Mouse (Mus musculus) left cerebral cortex, adult 2 months (tissue): ENCODE measurements around the gene Tppp2. TPM values are rescaled to one million over a fixed set of nuclear protein-coding genes. Genes with fewer than 3 reads are reported as not detected.

Experiments
- DNase-seq, 2 experiments: peaks; one replicate each; pipeline ENCODE4 v3.0.0; 2021 to 2022; ENCODE audit warnings: low spot score in 2 of 2, mixed read lengths in 1 of 2; ENCODE audit errors: extremely low spot score in 1 of 2
- H3K27ac ChIP-seq: fragments of 200-600 bp; 2 replicates; pipeline ENCODE4 v1.8.1; 2022
- H3K4me3 ChIP-seq: fragments of 200-600 bp; 2 replicates; pipeline ENCODE4 v1.8.1; 2022
- CTCF ChIP-seq: fragments of 200-600 bp; IDR thresholded peaks from 2 replicates; pipeline ENCODE4 v1.8.1; 2022; ENCODE audit warnings: antibody characterized with exemption, mild to moderate bottlenecking, moderate library complexity
- intact Hi-C: fragments of 180-260 bp; cut with DNase I; formaldehyde crosslinking; loops from one replicate; pipeline ENCODE4 v1.15.1; 2025
- total RNA-seq, 2 experiments: library from RNA; stranded (reverse); gene quantifications; 2 replicates each; pipeline ENCODE4 v1.2.3; 2021

The Tppp2 gene
- total RNA-seq, 2 experiments from 2014 or later = not detected

DNA sequence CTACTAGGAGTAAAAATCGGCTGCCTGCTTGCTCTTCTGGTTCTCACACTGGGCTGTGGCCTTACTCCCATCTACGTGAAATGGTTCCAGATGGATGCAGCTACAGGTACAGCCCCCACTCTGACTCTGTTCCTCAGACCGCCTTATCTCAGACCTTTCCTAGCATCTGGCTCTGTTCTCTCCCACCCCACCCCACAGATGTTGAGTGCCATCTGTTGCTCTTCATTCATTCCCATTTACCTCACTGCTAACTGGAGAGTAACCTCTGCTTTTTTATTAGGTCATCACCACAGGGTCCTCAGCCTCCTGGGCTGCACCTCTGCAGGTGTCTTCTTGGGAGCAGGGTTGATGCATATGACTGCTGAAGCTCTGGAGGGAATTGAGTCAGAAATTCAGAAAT lies 24.4 kb upstream of the Tppp2 start:
- TF ChIP-seq CTCF = no peak
- Histone ChIP-seq H3K4me3 (no peak overlapping the region), H3K27ac (no peak overlapping the region)
- DNase-seq = no peak
- intact Hi-C loops = no loop called here

DNA sequence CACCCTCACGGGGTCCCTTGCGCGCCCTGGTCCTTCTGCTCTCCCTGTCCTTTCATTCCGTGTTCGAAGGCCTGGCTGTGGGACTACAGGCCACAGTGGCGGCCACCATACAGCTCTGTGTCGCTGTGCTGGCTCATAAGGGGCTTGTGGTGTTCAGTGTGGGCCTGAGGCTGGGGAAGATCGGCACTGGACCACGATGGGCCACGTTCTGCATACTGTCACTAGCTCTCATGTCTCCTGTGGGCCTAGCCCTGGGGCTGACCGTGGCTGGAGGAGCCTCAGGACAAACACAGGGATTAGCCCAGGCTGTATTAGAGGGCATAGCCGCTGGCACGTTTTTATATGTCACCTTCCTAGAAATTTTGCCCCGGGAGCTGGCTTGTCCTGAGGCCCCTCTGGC lies 23.2 kb upstream of the Tppp2 start:
- no peak for DNase-seq
- H3K4me3 ChIP-seq = no peak overlapping the region
- no peak overlapping the region for H3K27ac ChIP-seq
- no peak for TF ChIP-seq CTCF
- intact Hi-C loops = no loop called here

DNA sequence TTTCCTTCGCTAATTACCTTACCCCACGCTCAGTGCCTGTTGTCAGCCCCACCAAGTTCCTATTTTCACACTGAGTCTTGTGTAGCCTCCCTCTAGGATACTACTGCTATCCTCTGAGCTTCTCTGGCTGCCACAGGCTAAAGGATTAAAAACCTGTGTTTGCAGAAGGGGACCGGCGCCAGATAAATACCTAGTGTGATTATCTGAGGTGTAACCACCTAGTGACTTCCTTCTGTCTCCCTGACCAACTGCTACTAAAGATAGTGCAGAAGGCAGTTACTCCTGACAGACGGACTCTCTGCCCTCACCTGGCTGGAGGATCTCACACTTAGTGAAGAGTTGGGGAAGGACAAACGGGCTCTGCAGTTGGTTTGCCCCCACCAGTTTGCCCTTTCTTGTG lies 22.2 kb upstream of the Tppp2 start:
- no peak for DNase-seq
- TF ChIP-seq CTCF = no peak
- Histone ChIP-seq H3K4me3 (no peak overlapping the region), H3K27ac (no peak overlapping the region)
- intact Hi-C loops = no loop called here

- Histone ChIP-seq H3K27ac (no peak overlapping the region), H3K4me3 (no peak overlapping the region)
- intact Hi-C loops = no loop called here
- no peak for DNase-seq
- no peak for TF ChIP-seq CTCF
Observed at GRCm38 (mm10) chr14:51896539-51897170, 21.6 kb upstream of the Tppp2 start.

DNA sequence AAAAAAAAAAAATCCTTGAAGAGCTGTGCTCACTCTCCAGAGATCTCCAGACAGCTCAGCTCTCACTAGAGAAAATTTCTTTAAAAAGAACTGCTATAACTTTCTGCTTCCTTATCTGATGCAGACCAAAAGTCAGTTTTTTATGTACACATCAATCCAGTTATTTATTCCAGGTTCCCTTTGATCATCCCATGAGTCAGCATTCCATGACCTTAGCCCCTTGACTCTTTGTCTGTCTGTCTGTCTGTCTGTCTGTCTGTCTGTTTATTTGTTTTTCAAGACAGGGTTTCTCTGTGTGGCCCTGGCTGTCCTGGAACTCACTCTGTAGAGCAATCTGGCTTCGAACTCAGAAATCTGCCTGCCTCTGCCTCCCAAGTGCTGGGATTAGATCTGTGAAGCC lies 18.9 kb upstream of the Tppp2 start:
- intact Hi-C loops = no loop called here
- Histone ChIP-seq H3K27ac (no peak overlapping the region), H3K4me3 (no peak overlapping the region)
- TF ChIP-seq CTCF = no peak
- DNase-seq = no peak

DNA sequence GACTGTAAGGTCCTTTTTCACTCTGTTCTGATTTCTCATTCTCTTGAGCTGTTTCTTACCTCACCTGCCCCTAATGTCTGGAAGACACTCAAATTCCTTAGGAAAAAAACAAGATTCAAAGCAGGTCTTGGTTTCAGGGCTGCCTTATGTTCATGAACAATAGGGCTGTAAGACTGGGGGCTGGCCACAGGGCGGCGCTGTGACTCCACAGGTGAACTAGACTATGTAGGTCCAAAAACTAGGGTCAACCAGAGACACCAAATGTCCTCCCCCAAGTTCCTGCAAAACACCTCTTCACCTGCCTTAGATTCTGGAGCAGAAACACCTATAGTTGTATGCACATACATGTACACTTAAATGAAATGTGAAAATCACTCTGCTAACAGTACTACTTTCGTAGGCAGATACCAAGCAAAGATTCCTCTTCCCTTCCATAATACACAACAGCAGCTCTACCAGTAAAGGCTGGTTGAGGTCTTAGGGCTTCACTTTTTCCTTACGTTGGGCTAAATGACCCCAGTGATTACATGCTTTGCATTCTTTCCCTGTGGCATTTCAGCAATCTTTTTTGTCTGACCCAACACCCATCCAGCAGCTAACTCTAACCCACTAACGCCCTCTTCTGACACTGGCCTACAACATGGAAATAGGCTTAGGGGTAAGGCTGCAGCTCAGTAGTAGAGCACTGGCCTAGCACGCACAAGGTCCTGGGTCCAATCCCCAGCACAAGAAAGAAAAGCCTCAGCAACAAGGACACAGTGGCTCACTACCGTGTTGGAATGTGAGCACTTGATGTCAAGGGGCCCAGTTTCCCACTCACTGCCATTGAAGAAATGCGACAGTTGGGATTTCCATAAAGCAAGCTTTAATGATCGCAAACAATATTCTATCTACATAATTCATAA lies 15.2 kb upstream of the Tppp2 start:
- peak; percentile 92 for TF ChIP-seq CTCF
- intact Hi-C loops = loop anchor here (1.0 to 10.0 kb wide), 5 partner anchors 27 to 202 kb away; partner anchors contain the start of gene Hnrnpc

GRCm38 (mm10) chr14:51903782-51904181 lies 14.4 kb upstream of the Tppp2 start:
- no peak for TF ChIP-seq CTCF

More for the DNA sequence above, 15.2 kb upstream of the Tppp2 start:
- Histone ChIP-seq H3K27ac (no peak overlapping the region), H3K4me3 (no peak overlapping the region)
- DNase-seq = peak; percentile 67 to 71

GRCm38 (mm10) chr14:51904706-51905105 lies 13.5 kb upstream of the Tppp2 start:
- no peak for DNase-seq
- no peak overlapping the region for H3K27ac ChIP-seq
- H3K4me3 ChIP-seq = no peak overlapping the region
- TF ChIP-seq CTCF = peak; percentile 33
- intact Hi-C loops = loop anchor here (5.0 to 10.0 kb wide), 2 partner anchors 38 to 200 kb away; partner anchors contain the start of gene Hnrnpc

More at GRCm38 (mm10) chr14:51903782-51904181, 14.4 kb upstream of the Tppp2 start:
- intact Hi-C loops = loop anchor here (1.0 to 10.0 kb wide), 4 partner anchors 27 to 201 kb away; partner anchors contain the start of gene Hnrnpc
- no peak overlapping the region for H3K4me3 ChIP-seq
- no peak for DNase-seq
- H3K27ac ChIP-seq = no peak overlapping the region

- no peak overlapping the region for H3K4me3 ChIP-seq
- H3K27ac ChIP-seq = no peak overlapping the region
- intact Hi-C loops = loop anchor here (10.0 kb wide), 1 partner anchor 199 kb away; the partner anchor contains the start of gene Hnrnpc
- DNase-seq = no peak
- TF ChIP-seq CTCF = no peak
Observed at GRCm38 (mm10) chr14:51906102-51906501, 12.1 kb upstream of the Tppp2 start.

DNA sequence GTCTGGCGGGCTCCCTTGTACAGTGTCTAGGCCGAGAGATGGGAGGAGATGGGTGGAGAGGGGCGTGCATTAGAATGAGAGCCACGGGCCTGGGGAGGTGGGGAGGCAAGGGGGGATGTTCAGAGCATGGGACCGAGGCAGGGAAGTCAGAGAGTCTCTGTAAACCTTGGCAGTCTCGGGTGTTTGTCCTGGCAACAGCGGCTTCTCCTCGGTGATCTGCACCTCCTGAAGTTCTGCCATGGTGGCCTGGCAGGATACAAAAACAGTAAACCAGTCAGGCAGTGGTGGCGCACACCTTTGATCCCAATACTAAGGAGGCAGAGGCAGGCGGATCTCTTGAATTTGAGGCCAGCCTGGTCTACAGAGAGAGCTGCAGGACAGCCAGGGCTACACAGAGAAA lies 6.9 kb upstream of the Tppp2 start:
- Histone ChIP-seq H3K4me3 (peak overlapping the region; percentile 27), H3K27ac (peak overlapping the region; percentile 24; the same call in 1 of the 2 replicates)
- no peak for TF ChIP-seq CTCF
- intact Hi-C loops = no loop called here
- DNase-seq = no peak

- Histone ChIP-seq H3K4me3 (peak overlapping the region; percentile 77), H3K27ac (peak overlapping the region; percentile 91)
- no peak for TF ChIP-seq CTCF
- intact Hi-C loops = no loop called here
- no peak for DNase-seq
Observed at GRCm38 (mm10) chr14:51912391-51913061, 5.7 kb upstream of the Tppp2 start.
